Mouse (Mus musculus): ENCODE results near the gene Gpr61.

DNA sequence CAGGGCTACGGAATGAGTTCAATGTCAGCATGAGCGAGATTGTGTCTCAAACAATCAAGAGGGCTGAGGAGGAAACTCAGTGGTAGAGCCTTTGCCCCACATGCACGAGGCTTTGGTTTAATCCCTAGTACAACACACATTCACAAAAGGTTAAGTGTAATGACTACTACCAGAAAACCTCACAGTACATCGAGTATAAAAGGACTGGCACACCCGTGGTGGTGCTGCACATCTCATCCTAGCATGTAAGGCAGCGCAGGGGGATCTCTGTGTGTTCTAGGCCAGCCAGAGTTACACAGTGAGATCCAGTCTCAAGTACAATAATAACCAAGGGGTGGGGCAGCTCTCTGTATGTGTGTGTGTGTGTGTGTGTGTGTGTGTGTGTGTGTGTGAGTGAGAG lies 37.2 kb downstream of the Gpr61 start:
- TF ChIP-seq GATA1 (IDR thresholded peaks at IDR 0.05; ENCODE audit: borderline replicate concordance, low read length) (no peak), FLI1 (IDR thresholded peaks at IDR 0.05; ENCODE audit: low read length) (no peak)
